Mouse (Mus musculus): ENCODE data around the gene Klra10. TPM values are rescaled to one million over a fixed set of nuclear protein-coding genes. Genes with fewer than 3 reads are reported as not detected.
"Not testable (repeated sequence)": the region's sequence is repeated elsewhere in the genome, so short reads cannot be mapped to it uniquely, and the experiment has no call there.

The Klra10 gene
- not detected for total RNA-seq (2021)
- long read RNA-seq, experiment 1: 0 reads
- long read RNA-seq, experiment 2: 0 reads

DNA sequence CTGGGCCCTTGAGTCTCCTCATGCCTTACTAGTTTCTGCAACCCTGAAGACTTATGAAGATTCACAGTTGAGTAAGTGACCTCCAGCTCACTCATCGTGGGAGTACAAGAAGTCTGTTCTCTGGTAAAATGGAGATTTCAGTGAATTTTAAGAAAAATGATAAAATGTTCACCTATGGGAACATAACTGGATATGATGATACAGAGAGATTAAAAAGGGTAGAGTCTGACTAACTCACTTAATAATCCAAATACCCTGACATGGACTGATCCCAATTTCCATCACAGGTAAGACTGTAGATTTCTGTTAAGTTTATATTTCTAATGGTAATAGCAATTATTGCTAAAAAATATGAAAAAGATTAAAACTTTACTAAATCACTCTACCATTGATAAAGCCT lies at the start of gene Klra10:
Klra10 (minus strand) TSS at position 101 of the 400 bp plus-strand sequence.
- not testable (repeated sequence) for DNase-seq

DNA sequence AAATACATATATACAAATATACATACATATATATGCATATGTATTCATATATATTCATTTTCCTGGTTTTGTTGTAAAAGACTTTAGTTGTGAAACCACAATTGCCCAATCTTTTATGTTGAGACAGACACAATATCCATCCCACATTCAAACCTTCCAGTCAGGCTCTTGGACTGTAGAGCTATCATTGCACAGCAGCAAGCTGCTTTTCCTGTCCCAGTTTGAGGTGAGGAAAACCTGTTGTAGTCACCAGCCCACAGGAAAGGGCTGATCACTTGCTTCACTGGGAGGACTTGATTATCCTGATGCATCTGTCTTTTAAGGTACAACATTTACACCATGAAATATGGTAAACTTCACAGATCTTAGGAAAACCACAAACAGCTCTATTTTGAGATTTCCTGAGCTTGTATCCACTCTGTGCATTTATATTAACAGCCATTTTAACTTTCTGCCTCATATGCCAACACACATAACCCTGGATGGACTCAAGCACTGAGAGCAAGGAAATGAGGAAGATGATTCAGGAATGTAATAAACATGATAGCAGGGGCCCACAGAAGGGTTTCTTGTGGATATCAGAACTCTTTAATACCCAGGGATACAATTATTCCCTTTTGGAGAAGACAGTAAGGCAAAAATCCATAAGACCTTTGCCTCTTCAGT lies 6.4 kb upstream of the Klra10 start:
- DNase-seq: no peak

DNA sequence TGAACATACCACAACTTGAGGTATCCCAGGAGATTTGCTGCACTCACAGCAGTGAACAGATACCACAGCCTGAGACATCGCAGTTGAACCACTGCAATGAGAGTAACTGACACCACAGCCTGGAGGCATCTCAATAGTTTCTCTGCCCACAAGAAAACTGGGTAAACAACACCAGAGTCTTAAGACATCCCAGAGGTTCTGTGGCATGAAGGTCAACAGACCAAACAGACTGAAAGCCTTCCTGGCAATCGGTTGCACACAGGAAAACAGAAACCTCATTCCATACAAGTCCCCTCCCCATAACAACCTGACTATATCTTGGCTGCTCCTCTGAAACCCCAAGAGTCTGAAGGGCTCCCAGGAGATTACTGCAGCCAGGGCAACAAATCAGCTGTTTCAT lies 26.4 kb downstream of the Klra10 start:
- no peak for DNase-seq

DNA sequence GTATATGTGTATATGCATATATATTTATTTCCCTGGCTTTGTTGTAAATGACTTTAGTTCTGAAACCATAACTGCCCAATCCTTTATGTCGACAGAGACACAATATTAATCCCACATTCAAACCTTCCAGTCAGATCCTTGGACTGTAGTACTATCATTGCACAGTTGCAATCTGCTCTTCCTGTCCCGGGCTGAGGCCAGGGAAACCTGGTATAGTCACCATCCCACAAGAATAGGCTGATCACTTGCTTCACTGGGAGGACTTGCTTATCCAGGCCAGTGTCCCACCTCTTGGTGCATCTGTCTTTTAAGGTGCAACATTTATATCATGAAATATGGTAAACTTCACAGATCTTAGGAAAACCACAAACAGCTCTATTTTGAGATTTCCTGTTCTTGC lies 44.2 kb downstream of the Klra10 start:
- DNase-seq: no peak

DNA sequence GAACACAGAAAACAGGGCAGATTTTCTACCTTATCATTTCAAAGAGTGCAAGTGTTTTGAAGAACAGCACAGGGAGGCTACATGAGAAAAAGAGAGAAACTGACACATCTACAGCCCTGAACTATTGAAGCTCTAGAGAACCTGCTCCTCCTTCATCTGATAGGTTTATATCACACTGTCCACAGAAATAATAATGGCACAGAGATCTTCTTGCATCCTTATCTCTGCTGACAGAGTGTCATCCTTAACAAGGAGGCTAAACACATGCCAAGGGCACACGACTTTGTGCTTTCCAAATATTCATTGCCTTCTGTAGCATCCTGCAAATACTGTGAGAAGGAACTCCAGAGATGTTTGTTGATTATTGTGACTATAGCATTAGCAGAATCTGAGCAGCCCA lies 45.1 kb downstream of the Klra10 start:
- no peak for DNase-seq

DNA sequence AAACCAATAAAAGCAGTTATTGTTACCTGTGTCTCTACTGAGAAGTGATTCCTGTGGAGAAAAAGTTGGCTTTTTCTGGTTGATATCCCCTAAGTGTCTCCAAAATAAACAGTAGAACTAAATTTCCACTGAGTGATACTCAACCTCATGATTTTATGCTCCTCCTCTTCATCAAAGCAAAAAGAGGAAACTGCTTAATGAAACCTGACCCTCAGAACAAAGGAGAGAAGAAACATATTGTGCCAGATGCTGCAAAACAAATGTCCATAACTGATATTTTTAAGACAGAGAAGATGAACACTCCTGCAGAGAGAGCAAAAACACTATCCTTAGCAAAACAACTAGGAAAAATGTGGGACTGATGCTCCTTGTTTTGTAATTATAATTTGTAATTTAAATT lies 48.5 kb downstream of the Klra10 start, which contains the start of gene Klra7:
Klra7 (minus strand) TSS at position 101 of the 400 bp plus-strand sequence.
- no peak for DNase-seq

Other genes starting within 250 kb of the Klra10 start
- gene Klra4, start 214.7 kb downstream of the Klra10 start, total RNA-seq (2021): not detected
- not detected for gene Klra8, start 152.0 kb downstream of the Klra10 start, total RNA-seq (2021)
- gene Klra9, start 88.8 kb downstream of the Klra10 start, total RNA-seq (2021): not detected
- gene Klra7, start 48.6 kb downstream of the Klra10 start, total RNA-seq (2021): not detected
- gene Klra3, start 55.6 kb upstream of the Klra10 start, total RNA-seq (2021): not detected
- gene Klra1, start 104.9 kb upstream of the Klra10 start, total RNA-seq (2021): not detected